Mouse (Mus musculus): ENCODE measurements around the gene Mcoln2. TPM values are rescaled to one million over a fixed set of nuclear protein-coding genes. Genes with fewer than 3 reads are reported as not detected.
A peak's percentile ranks its signal among the peaks of the same experiment; 100 is the strongest.

Gene Mcoln2
- total and polyA plus RNA-seq, 3 experiments = not detected

GRCm38 (mm10) chr3:146145501-146145900, 4.1 kb upstream of the Mcoln2 start:
- DNase-seq = no peak

- no peak for DNase-seq
These were observed 3.5 kb upstream of the Mcoln2 start for GRCm38 (mm10) chr3:146146131-146146530.

- DNase-seq = peak; percentile 52
These were observed 396 bp downstream of the Mcoln2 start for GRCm38 (mm10) chr3:146150058-146150400.

- DNase-seq = no peak
These were observed 927 bp downstream of the Mcoln2 start for GRCm38 (mm10) chr3:146150560-146150959.

- no peak for DNase-seq
These were observed 1.7 kb downstream of the Mcoln2 start for GRCm38 (mm10) chr3:146151328-146151727.

GRCm38 (mm10) chr3:146151755-146152154, 2.1 kb downstream of the Mcoln2 start:
- no peak for DNase-seq

- no peak for DNase-seq
These were observed 2.7 kb downstream of the Mcoln2 start for GRCm38 (mm10) chr3:146152348-146152747.

- no peak for DNase-seq
These were observed 3.3 kb downstream of the Mcoln2 start for GRCm38 (mm10) chr3:146152913-146153312.

- DNase-seq = no peak
These were observed 4.4 kb downstream of the Mcoln2 start for GRCm38 (mm10) chr3:146153862-146154611.

- no peak for DNase-seq
These were observed 6.3 kb downstream of the Mcoln2 start for GRCm38 (mm10) chr3:146155628-146156576.

- DNase-seq = no peak
These were observed 7.2 kb downstream of the Mcoln2 start for GRCm38 (mm10) chr3:146156811-146157210.

GRCm38 (mm10) chr3:146158039-146158438, 8.4 kb downstream of the Mcoln2 start:
- DNase-seq = no peak

- no peak for DNase-seq
These were observed 9.7 kb downstream of the Mcoln2 start for GRCm38 (mm10) chr3:146159360-146159759.

- DNase-seq = no peak
These were observed 12.6 kb downstream of the Mcoln2 start for GRCm38 (mm10) chr3:146162197-146162596.

- no peak for DNase-seq
These were observed 19.7 kb downstream of the Mcoln2 start for GRCm38 (mm10) chr3:146169356-146169755.

GRCm38 (mm10) chr3:146173030-146173429, 23.4 kb downstream of the Mcoln2 start:
- DNase-seq = no peak

- no peak for DNase-seq
These were observed 24.6 kb downstream of the Mcoln2 start for GRCm38 (mm10) chr3:146174215-146174614.

GRCm38 (mm10) chr3:146177295-146177694, 27.7 kb downstream of the Mcoln2 start:
- no peak for DNase-seq

- DNase-seq = peak; percentile 73
These were observed 28.3 kb downstream of the Mcoln2 start for GRCm38 (mm10) chr3:146177748-146178582.

GRCm38 (mm10) chr3:146180341-146180740, 30.7 kb downstream of the Mcoln2 start:
- DNase-seq = no peak

GRCm38 (mm10) chr3:146180986-146181385, 31.4 kb downstream of the Mcoln2 start:
- DNase-seq = peak; percentile 50

- DNase-seq = peak; percentile 71
These were observed 35.5 kb downstream of the Mcoln2 start for GRCm38 (mm10) chr3:146184992-146185657.

Measured in adrenal gland, adult 2 months (tissue).